Mouse (Mus musculus): ENCODE measurements around the gene 4930402F06Rik. TPM values are rescaled to one million over a fixed set of nuclear protein-coding genes. Genes with fewer than 3 reads are reported as not detected.

The 4930402F06Rik gene
- polyA plus RNA-seq, 1 experiment from 2014 or later: not detected

DNA sequence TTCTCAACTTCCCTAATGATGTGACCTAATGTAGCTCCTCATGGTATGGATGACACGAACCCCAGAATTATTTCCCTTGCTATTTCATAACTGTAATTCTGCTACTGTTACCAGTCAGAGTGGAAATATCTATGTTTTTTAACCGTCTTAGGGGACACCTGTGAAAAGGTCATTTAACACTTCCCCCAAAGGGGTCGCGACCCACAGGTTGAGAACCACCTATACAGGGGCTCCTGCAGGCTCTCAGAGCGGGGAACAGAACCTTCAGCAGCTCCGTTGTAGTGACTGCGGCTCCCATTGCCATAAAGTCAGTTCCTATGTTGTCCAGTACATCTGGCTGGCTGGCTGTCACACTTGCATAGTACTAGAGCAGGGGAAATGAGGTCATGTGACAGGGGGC, 3.8 kb upstream of the 4930402F06Rik start:
- no peak overlapping the region for H3K9ac ChIP-seq
- no peak for ATAC-seq (replicated peaks; ENCODE audit: insufficient number of reproducible peaks, insufficient read depth, low FRiP score, low read depth)
- no peak overlapping the region for H3K4me2 ChIP-seq
- no peak overlapping the region for H3K4me3 ChIP-seq
- no peaks in the 10 kb centered on the region for H3K9me3 ChIP-seq (replicated peaks)
- H3K27me3 ChIP-seq: no peaks in the 10 kb centered on the region
- WGBS: 88% methylated on average over 7 of the region's 7 CpGs
- peaks cover 13% of the 10 kb centered on the region for H3K4me1 ChIP-seq (replicated peaks)
- peaks cover 10% of the 10 kb centered on the region; the same call in 1 of the 2 replicates for H3K36me3 ChIP-seq
- no peak overlapping the region for H3K27ac ChIP-seq

DNA sequence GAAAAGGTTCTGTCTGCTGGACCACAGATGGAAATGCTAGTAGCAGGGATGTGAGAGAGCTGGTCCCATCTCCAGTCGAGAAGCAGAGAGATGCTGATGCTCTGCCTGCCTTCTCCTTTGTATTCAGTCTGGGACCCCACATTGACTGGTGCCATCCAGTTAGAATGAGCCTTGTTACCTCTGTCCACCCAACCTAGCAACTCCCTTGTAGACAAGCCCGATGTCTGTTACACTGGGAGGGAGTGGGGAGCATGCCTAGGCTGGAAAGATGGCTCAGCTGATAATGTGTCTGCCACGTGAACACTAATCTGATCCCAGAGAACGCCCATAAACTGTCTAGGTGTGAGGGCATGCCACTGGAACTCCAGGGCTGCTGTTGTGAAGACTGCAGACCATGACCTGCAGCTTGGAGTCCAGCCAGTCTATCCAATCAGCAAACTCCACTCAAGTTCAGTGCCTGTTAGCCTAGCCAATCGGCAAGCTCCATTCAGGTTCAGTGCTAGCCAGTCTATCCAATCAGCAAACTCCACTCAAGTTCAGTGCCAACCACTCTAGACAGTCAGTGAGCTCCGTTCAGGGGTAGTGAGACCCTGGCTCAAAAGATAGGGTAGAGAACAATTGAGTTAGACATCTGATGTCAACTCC, 1.3 kb upstream of the 4930402F06Rik start:
- no peaks in the 10 kb centered on the region for H3K27me3 ChIP-seq
- peak overlapping the region; percentile 45 for H3K27ac ChIP-seq
- H3K9ac ChIP-seq: no peak overlapping the region
- ATAC-seq (replicated peaks; ENCODE audit: insufficient number of reproducible peaks, insufficient read depth, low FRiP score, low read depth): no peak; the same call in 1 of the 2 replicates
- 75% methylated on average over 6 of the region's 6 CpGs for WGBS
- no peak overlapping the region for H3K4me3 ChIP-seq
- no peak overlapping the region for H3K4me2 ChIP-seq
- H3K4me1 ChIP-seq (replicated peaks): peaks cover 13% of the 10 kb centered on the region
- H3K9me3 ChIP-seq (replicated peaks): no peaks in the 10 kb centered on the region
- H3K36me3 ChIP-seq: peaks cover 7% of the 10 kb centered on the region; the same call in 1 of the 2 replicates

DNA sequence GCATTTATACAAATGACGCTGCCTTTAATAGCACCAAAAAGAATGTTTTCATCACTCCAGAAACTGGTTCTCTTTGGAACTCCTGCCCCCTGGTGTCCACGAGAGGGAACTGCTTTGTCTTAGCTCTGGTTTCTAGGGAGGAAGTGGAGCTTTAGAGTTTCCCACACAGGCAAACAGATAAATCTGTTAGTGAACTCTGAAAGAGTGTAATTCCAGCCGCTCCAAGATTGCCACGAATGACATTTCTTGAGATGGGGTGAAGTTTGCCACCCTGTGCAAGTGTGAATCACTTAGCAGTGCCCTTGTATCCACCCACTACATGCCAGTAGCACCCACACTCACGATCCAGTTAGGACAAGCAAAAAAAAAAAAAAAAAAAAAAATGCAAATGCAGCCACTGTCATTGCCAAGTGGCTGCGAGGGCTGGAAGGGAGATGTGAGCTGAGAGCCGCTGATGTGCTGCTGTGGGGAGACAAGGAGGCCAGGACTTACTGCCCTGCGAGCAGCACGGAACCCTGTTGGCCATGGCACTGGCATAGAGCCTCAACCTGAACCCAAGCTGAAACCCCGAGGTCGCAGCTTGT, 707 bp upstream of the 4930402F06Rik start:
- Histone ChIP-seq H3K27ac (peak overlapping the region; percentile 45), H3K4me3 (no peak overlapping the region), H3K4me2 (no peak overlapping the region), H3K4me1 (replicated peaks) (peaks cover 13% of the 10 kb centered on the region), H3K36me3 (peaks cover 7% of the 10 kb centered on the region; the same call in 1 of the 2 replicates), H3K27me3 (no peaks in the 10 kb centered on the region), H3K9ac (no peak overlapping the region), H3K9me3 (replicated peaks) (no peaks in the 10 kb centered on the region)
- WGBS: 36% methylated on average over 11 of the region's 11 CpGs
- ATAC-seq (replicated peaks; ENCODE audit: insufficient number of reproducible peaks, insufficient read depth, low FRiP score, low read depth): no peak

DNA sequence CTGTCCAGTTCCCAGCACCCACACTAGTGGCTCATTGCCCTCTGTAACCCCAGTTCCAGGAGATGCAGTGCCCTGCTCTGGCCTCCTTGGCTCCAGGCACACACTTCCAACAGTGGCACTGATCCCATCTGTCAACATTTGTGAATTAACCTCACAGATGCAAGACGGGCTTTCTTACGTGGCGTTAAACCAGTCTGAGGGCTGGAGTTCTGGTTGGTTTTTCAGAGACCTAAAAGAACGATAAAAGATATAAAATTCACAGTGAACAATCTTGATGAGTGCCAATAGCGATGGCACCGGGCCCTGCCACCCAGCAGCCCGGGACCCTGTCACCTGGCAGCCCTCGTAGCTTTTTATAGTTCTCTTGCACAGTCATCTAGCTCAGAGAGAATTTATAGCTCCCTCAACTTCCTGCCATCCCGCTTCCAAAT, 11.5 kb downstream of the 4930402F06Rik start:
- Histone ChIP-seq H3K4me1 (replicated peaks) (peaks cover 10% of the 10 kb centered on the region), H3K4me2 (peak overlapping the region; percentile 37), H3K27ac (peak overlapping the region; percentile 75), H3K9ac (no peak overlapping the region), H3K27me3 (no peaks in the 10 kb centered on the region), H3K9me3 (replicated peaks) (0 out of 2 replicates have a peak, but pooled peaks cover 3% of the 10 kb centered on the region), H3K4me3 (no peak overlapping the region), H3K36me3 (no peaks in the 10 kb centered on the region)
- no peak; the same call in 1 of the 2 replicates for ATAC-seq (replicated peaks; ENCODE audit: insufficient number of reproducible peaks, insufficient read depth, low FRiP score, low read depth)
- 41% methylated on average over 9 of the region's 9 CpGs for WGBS

DNA sequence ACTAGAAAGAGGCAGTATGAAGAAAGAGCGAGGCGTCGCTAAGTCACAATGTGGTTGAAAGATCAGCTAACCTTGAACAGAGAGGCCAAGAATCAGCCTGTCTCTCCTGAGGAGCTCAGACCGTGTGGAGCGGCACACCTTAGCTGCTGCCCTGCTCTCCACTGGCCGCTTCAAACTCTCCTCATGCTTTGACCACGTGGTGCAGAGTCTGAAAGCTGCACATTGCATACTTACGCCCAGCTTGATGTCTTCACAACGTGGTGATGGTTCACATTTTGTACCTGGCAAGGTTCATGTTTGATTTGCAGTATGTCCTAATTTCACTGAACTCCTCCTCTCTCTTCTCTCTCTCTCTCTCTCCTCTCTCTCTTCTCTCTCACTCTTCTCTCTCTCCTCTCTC, 17.7 kb downstream of the 4930402F06Rik start:
- no peak overlapping the region for H3K27ac ChIP-seq
- H3K9me3 ChIP-seq (replicated peaks): no peaks in the 10 kb centered on the region
- no peak overlapping the region for H3K4me2 ChIP-seq
- 0 out of 2 replicates have a peak, but pooled peaks cover 2% of the 10 kb centered on the region for H3K4me1 ChIP-seq (replicated peaks)
- H3K4me3 ChIP-seq: no peak overlapping the region
- no peak for ATAC-seq (replicated peaks; ENCODE audit: insufficient number of reproducible peaks, insufficient read depth, low FRiP score, low read depth)
- H3K9ac ChIP-seq: no peak overlapping the region
- WGBS: 65% methylated on average over 9 of the region's 9 CpGs
- H3K36me3 ChIP-seq: no peaks in the 10 kb centered on the region
- H3K27me3 ChIP-seq: no peaks in the 10 kb centered on the region

DNA sequence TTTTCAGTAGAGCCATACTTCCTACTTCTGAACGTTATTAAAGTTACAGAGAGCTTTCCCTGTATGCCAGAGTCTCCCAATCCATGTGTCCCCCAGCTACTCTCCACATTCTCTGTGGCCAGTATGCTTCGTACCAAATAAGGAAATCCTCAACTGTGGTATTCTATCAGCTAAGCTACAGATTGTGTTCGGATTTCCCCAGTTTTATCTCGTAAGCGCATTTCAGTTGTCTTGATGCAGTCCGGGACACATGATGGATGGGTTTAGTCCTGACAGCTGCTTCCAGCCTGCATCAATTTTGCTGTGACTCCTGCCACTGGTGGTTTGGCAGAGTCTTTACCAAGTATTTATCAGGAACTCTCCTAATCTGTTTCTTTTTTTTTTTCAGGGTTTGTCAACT, 19.4 kb downstream of the 4930402F06Rik start:
- Histone ChIP-seq H3K4me2 (no peak overlapping the region), H3K4me1 (replicated peaks) (0 out of 2 replicates have a peak, but pooled peaks cover 2% of the 10 kb centered on the region), H3K9ac (no peak overlapping the region), H3K27ac (no peak overlapping the region), H3K36me3 (no peaks in the 10 kb centered on the region), H3K27me3 (no peaks in the 10 kb centered on the region), H3K4me3 (no peak overlapping the region), H3K9me3 (replicated peaks) (no peaks in the 10 kb centered on the region)
- ATAC-seq (replicated peaks; ENCODE audit: insufficient number of reproducible peaks, insufficient read depth, low FRiP score, low read depth): no peak
- 14% methylated on average over 6 of the region's 6 CpGs for WGBS

DNA sequence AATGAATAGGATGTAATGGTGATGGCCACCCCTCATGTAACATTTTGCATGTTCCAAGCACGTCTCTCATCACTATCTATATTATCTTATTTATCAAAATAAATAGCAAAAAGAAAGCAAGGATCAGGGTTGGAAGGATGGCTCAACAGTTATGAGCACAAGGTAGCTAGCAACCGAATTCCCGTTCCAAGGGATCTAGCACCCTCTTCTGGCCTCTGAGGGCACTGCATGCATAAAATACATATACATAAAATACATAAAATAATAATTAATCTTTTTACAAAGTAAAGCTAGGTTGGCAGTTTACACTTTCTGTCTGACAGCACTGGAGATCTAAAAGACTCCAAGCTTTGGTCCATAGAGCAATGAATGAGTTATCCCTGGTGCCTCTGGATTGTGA, 24.0 kb downstream of the 4930402F06Rik start:
- WGBS: 24% methylated on average over 3 of the region's 3 CpGs
- no peak for ATAC-seq (replicated peaks; ENCODE audit: insufficient number of reproducible peaks, insufficient read depth, low FRiP score, low read depth)
- Histone ChIP-seq H3K27ac (no peak overlapping the region), H3K36me3 (no peaks in the 10 kb centered on the region), H3K9ac (no peak overlapping the region), H3K4me2 (no peak overlapping the region), H3K9me3 (replicated peaks) (no peaks in the 10 kb centered on the region), H3K4me3 (no peak overlapping the region), H3K4me1 (replicated peaks) (0 out of 2 replicates have a peak, but pooled peaks cover 2% of the 10 kb centered on the region), H3K27me3 (no peaks in the 10 kb centered on the region)

DNA sequence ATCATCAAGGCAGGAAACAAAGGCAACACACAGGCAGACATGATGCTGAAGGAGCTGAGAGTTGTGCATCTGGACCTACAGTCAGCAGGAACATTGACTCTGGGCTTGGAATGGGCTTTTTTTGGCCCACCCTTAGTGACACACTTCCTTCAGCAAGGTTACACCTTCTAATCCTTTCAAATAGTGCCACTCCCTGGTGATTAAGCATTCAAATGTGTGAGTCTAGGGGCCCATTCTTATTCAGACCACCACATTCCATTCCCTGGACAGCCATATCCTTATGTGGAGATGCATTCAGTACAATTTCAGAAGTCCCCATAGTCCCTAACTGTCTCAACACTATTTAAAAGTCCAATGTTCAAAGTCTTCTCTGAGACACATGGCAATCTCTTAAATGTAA, 26.3 kb downstream of the 4930402F06Rik start:
- Histone ChIP-seq H3K9ac (no peak overlapping the region), H3K4me3 (no peak overlapping the region), H3K4me1 (replicated peaks) (no peaks in the 10 kb centered on the region), H3K9me3 (replicated peaks) (no peaks in the 10 kb centered on the region), H3K27me3 (no peaks in the 10 kb centered on the region), H3K4me2 (no peak overlapping the region), H3K27ac (no peak overlapping the region), H3K36me3 (no peaks in the 10 kb centered on the region)
- ATAC-seq (replicated peaks; ENCODE audit: insufficient number of reproducible peaks, insufficient read depth, low FRiP score, low read depth): no peak

DNA sequence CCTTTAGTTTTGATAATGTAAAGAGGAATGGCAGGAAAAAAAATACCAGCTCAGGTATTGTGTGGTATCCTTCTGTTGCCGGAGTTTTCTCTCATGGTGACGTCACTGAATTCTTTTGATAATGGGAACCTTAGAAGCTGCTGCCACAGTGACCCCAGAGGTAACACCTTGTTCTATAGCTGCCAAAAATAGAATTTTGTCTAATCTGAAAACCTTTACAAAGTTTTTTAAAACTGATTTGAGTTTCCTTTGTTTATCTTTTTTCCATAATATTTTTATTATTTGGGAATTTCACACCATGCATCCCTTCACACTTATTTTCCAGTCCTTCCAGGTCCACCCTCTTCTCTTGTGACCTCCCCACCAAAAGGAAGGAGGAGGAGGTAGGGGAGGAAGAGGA, 29.3 kb downstream of the 4930402F06Rik start, which contains the start of gene 4930568D16Rik:
Gene 4930568D16Rik, minus strand, starts transcription at position 101 of the 400 bp plus-strand sequence.
- H3K27me3 ChIP-seq: no peaks in the 10 kb centered on the region
- WGBS: 36% methylated on average over 2 of the region's 2 CpGs
- no peaks in the 10 kb centered on the region for H3K9me3 ChIP-seq (replicated peaks)
- H3K27ac ChIP-seq: no peak within 1 kb of the TSS
- no peak within 1 kb of the TSS for H3K9ac ChIP-seq
- H3K36me3 ChIP-seq: no peaks in the 10 kb centered on the region
- no peak for ATAC-seq (replicated peaks; ENCODE audit: insufficient number of reproducible peaks, insufficient read depth, low FRiP score, low read depth)
- H3K4me2 ChIP-seq: no peak within 1 kb of the TSS
- H3K4me3 ChIP-seq: no peak within 1 kb of the TSS
- no peaks in the 10 kb centered on the region for H3K4me1 ChIP-seq (replicated peaks)

DNA sequence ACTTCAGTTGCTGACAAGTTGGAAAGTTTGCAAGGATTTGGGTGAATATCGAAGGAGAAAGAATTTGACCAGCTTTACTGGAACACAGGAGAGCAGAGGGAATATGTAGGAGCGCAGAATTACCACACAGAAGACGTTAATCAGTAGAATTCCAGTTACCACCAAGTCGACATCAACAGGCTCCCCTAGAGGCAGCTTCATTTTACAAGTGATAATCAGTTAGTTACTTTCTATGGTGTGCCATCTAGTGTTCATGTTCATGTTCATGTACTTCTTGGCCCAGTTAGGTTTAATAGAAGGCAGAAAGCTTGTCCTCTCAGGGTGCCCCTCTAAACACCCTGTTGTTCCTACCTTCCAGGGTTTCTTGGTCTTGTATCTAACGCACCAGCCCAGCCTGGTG, 47.8 kb downstream of the 4930402F06Rik start:
- Histone ChIP-seq H3K27ac (no peak overlapping the region), H3K9ac (no peak overlapping the region), H3K36me3 (no peaks in the 10 kb centered on the region), H3K4me3 (no peak overlapping the region), H3K9me3 (replicated peaks) (no peaks in the 10 kb centered on the region), H3K4me2 (no peak overlapping the region), H3K4me1 (replicated peaks) (no peaks in the 10 kb centered on the region), H3K27me3 (no peaks in the 10 kb centered on the region)
- ATAC-seq (replicated peaks; ENCODE audit: insufficient number of reproducible peaks, insufficient read depth, low FRiP score, low read depth): no peak
- WGBS: 39% methylated on average over 5 of the region's 5 CpGs

DNA sequence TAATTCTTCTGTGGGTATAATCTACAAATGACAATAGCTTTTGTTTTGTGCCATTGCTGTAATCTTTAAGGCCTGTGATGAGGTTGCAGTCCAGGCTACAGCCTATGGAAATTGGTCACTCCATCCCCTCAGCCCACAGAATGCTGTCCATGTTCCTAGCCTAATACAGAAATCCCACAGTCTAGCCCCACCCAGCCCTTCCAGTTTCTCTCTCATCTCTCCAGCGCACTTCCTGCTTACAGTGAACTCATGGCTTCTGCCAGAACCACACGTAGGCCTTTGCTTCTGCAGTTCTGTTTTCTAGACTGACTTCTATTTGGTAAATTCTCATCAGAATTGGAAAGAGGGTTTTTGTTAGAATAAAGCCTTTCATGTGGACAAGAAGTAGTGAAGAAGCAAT, 51.0 kb downstream of the 4930402F06Rik start:
- Histone ChIP-seq H3K4me3 (no peak overlapping the region), H3K27me3 (no peaks in the 10 kb centered on the region), H3K36me3 (no peaks in the 10 kb centered on the region), H3K9ac (no peak overlapping the region), H3K4me2 (no peak overlapping the region), H3K27ac (no peak overlapping the region), H3K9me3 (replicated peaks) (no peaks in the 10 kb centered on the region), H3K4me1 (replicated peaks) (no peaks in the 10 kb centered on the region)
- no peak for ATAC-seq (replicated peaks; ENCODE audit: insufficient number of reproducible peaks, insufficient read depth, low FRiP score, low read depth)
- WGBS: 57% methylated on average over 2 of the region's 2 CpGs

DNA sequence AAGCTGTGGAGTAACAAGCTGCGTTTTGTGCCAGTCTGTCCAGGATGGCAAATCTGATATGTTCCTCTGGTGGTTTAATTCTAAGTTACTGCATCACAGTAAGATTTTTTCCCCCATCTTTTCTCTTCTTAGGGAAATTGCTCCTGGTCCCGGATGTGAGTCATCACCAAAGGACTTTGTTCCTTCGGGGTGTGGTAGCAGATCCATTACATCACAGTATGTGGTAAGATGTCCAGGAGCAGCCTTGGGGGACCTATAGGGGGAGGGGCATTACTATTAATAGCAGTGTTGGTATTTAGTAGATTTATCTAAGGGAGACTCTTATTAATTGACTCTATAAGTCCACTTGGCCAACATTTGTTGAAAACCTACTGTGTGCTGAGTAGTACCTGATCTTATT, 54.4 kb downstream of the 4930402F06Rik start:
- Histone ChIP-seq H3K4me2 (no peak overlapping the region), H3K36me3 (no peaks in the 10 kb centered on the region), H3K4me1 (replicated peaks) (no peaks in the 10 kb centered on the region), H3K27ac (no peak overlapping the region), H3K9ac (no peak overlapping the region), H3K9me3 (replicated peaks) (no peaks in the 10 kb centered on the region), H3K27me3 (no peaks in the 10 kb centered on the region), H3K4me3 (no peak overlapping the region)
- WGBS: 60% methylated on average over 3 of the region's 3 CpGs
- no peak for ATAC-seq (replicated peaks; ENCODE audit: insufficient number of reproducible peaks, insufficient read depth, low FRiP score, low read depth)
